Mouse (Mus musculus): ENCODE measurements at regions not wholly inside any gene's neighbourhood (a gene's known extent, or its start where the extent isn't known, plus 50 kb on each side); places are given as distances from the start of the nearest gene placed in this dataset.
A peak's percentile ranks its signal among the peaks of the same experiment; 100 is the strongest.

GRCm38 (mm10) chr1:83728810-83729209 is 320.8 kb upstream of the Sphkap start:
- DNase-seq (ENCODE audit: low spot score in 2 of 2) = no peak

GRCm38 (mm10) chr1:83727938-83728337 is 319.9 kb upstream of the Sphkap start:
- DNase-seq (ENCODE audit: low spot score in 2 of 2) = no peak

DNA sequence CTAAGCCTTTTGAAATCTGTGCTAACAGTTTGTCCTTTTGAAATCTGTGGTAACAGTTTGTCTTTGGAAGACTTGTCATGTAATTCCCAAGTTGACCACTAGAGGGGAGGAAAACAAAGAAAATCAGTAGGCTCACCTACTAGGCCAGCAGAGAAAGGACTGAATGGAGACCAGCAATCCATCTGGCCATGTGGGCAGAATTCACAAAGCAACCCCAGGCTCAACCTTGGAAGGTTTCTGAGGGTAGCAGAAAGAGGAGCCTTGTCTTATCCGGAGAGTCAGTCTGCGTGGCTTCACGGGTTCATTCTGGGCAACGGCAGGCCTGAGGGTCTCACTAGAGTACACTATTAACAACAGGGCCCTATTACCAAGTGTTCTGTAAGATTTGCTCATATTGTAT is 319.2 kb upstream of the Sphkap start:
- peak in 1 of 2 experiments; percentile 38 for DNase-seq (ENCODE audit: low spot score in 2 of 2)

DNA sequence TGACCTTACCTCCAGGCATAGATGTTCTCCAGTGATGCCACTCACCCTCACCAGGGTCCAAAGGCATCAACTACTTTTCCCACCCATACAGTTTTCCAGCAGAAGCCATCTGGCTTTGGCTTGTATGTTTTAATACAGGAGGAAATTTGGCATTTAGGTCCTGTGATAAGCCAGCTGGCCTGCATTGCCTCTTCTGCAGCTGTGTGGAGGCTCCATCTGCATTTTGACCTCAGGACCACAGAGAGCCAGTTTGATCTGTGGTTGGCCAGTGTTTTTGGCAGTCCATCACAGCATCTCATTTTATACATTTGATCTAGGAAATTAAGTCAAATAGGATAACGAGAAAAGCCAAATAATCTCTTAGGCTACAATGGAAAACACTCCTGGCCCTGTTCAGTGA is 315.1 kb upstream of the Sphkap start:
- no peak for DNase-seq (ENCODE audit: low spot score in 2 of 2)

- DNase-seq (ENCODE audit: low spot score in 2 of 2) = no peak
These were observed 312.2 kb upstream of the Sphkap start for GRCm38 (mm10) chr1:83720166-83720565.

- DNase-seq (ENCODE audit: low spot score in 2 of 2) = peak; percentile 68 to 80
These were observed 309.1 kb upstream of the Sphkap start for GRCm38 (mm10) chr1:83717056-83717455.

- DNase-seq (ENCODE audit: low spot score in 2 of 2) = no peak
These were observed 293.9 kb upstream of the Sphkap start for GRCm38 (mm10) chr1:83701696-83702404.

- DNase-seq (ENCODE audit: low spot score in 2 of 2) = no peak
These were observed 289.4 kb upstream of the Sphkap start for GRCm38 (mm10) chr1:83697422-83697821.

- DNase-seq (ENCODE audit: low spot score in 2 of 2) = peak; percentile 36 to 42
These were observed 277.2 kb upstream of the Sphkap start for GRCm38 (mm10) chr1:83685221-83685620.

- DNase-seq (ENCODE audit: low spot score in 2 of 2) = no peak
These were observed 257.3 kb upstream of the Sphkap start for GRCm38 (mm10) chr1:83665326-83665725.

DNA sequence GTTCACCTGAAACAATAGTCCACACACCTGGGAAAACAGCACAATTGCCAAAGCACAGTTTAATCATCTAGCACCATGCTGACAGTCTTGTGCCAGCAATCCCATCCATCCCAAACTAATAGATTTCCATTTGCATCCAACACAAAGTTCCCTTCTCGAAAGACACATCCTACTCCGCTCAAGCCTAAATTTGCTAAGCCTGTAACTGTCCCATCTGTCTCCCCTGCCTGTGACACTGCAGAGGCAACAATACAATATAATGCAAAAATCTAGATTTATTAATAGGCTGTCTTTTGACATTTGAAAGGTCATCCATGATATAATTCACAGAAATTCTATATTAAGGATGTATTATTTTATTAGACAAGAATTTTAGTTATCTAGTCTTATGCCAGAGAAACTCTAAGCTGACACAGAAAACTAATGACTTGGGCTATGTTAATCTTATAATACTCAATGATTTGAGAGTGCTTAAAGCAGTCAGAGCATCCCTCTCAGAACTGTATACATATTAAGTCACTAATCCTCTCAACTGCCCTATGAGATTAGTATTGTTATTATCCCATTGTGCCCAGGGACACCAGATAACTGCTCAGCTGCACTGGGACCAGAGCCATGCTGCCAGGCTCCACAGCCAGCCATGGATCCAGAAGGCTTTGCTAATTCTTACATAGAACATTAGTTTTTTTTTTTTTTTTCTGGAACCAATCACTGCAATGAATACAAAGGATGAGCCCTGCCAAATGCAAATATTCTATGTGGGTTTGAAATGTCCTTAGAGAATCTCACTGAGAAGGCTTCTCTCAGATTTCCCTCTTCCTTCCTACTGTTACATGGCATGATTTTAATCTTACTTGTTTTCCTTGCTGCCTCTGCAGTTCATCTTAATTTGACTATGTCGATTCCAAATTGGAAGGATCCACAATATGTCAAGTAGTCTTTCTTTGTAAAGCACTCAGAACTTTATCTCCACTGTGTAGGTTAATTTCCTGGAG is 254.1 kb upstream of the Sphkap start:
- DNase-seq (ENCODE audit: low spot score in 2 of 2) = no peak

DNA sequence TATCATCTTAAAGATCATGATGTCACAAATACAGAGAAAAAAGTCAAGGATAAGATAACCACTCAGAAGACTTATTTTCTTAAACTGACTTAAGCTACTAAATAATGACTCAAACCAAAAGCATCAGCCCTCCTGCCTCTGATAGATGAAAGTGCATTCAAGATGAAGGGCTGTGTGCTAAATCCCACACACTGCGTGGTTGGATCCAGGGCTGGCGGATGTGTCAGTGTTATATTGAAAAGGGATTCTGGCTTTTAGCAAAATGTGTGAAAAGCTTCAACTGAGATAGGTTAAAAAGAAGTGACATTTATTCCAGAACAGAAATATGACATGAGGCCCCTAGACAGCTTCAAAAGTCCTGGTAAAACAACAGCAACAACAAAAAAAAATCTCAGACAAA is 245.7 kb upstream of the Sphkap start:
- peak in 1 of 2 experiments; percentile 44 for DNase-seq (ENCODE audit: low spot score in 2 of 2)

- no peak for DNase-seq (ENCODE audit: low spot score in 2 of 2)
These were observed 237.6 kb upstream of the Sphkap start for GRCm38 (mm10) chr1:83645606-83646005.

GRCm38 (mm10) chr1:83642656-83643055 is 234.7 kb upstream of the Sphkap start:
- no peak for DNase-seq (ENCODE audit: low spot score in 2 of 2)

DNA sequence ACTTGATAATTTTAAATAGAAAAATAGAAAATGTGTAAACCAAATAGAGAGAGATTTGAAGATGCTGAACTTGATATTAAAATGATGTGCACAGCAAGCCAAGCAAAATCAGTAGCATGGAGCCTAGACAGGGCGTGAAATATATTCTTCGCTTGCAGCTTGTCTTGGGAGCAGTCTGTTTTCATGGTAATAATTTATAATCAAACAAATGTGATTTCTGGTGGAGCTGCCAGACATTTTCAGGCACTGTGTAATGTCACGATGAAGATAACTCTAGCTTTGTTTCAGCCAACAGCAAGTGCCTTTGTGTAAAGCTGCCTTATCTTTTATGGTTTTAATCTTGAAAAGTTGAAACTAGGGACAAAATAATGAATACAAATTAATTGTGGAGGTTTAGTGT is 228.1 kb upstream of the Sphkap start:
- no peak for DNase-seq (ENCODE audit: low spot score in 2 of 2)

DNA sequence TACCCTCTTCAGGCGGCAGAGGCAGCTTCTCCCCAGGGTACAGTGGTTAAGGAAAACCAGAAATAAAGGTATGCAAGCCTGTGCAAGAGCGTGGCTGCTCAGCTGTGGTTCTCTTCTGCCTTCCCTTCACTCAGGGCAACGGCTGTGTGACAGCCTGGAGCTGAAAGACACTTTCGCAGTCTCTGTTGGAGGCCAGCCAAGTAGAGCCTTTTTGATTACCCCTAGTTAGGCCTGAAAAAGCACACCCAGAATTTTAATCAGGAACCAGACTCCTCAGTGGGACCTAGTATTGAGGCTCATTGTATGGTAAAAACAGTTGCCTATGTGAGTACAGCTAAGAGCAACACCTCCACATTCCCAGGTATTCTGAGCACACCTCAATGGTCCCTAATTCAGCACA is 223.8 kb upstream of the Sphkap start:
- DNase-seq (ENCODE audit: low spot score in 2 of 2) = peak; percentile 36 to 40

GRCm38 (mm10) chr1:83631394-83631793 is 223.4 kb upstream of the Sphkap start:
- DNase-seq (ENCODE audit: low spot score in 2 of 2) = peak; percentile 3 to 7

- DNase-seq (ENCODE audit: low spot score in 2 of 2) = no peak
These were observed 179.3 kb upstream of the Sphkap start for GRCm38 (mm10) chr1:83587258-83587657.

GRCm38 (mm10) chr1:83583041-83583440 is 175.0 kb upstream of the Sphkap start:
- DNase-seq (ENCODE audit: low spot score in 2 of 2) = peak; percentile 39 to 42

DNA sequence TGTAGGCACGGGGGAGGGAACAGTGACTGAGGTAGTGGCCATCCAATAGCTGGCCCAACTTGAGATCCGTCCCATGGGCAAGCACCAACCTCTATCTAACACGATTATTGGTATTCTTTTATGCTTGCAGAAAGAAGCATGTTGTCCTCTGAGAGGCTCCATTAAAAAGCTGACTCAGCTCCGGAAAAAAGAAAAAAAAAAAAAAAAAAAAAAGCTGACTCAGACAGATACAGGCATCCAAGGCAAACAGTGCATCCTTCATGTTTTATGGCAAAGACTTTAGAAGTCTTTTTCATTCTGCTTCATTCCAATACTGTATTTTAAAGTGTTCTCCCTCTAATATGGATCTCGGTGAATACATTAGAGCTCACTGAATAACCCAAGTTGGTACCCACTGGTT is 162.0 kb upstream of the Sphkap start:
- DNase-seq (ENCODE audit: low spot score in 2 of 2) = no peak

DNA sequence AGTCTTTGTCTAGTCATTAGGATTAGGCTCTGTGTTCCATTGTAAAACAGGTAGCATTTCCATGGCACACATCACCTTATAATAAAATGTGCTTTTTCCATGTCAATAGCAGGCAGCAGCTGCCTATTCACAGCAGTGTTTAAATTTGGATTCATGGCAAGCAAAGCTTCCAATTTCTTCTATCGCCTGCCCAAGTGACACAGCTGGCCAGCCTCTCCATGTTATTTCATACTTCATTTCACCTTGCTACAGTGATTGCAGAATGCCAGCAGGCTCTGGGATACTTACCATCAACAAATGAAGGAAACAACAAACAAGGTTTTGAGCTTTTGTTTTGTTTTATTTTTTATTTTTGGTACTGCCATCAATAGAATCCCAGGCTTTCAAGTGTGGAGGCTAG is 160.7 kb upstream of the Sphkap start:
- no peak for DNase-seq (ENCODE audit: low spot score in 2 of 2)

DNA sequence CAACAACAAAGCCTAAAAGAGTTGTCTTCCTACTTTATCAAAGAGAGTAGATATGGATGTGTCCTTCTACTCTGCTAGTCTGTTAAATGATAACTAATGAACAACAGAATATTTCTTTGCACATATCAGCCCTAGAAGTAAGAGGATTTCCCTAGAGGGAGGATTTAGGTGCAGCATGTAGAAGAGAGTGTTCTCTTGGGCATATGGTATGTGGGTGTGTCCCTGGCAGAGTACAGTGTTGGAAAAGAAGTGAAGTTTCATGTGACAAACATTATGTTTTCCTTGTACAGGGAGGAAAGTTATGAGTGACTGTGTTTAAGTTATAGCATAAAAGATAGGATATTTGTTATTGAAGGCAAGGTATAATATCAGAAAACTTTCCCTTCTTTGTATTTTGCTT is 143.6 kb upstream of the Sphkap start:
- peak; percentile 71 to 78 for DNase-seq (ENCODE audit: low spot score in 2 of 2)

GRCm38 (mm10) chr1:83535461-83535860 is 127.5 kb upstream of the Sphkap start:
- no peak for DNase-seq (ENCODE audit: low spot score in 2 of 2)

Measured in right cerebral cortex, adult 2 months (tissue).